Mouse (Mus musculus): ENCODE measurements around the gene Bicral.
"Not testable (repeated sequence)": the region's sequence is repeated elsewhere in the genome, so short reads cannot be mapped to it uniquely, and the experiment has no call there.

Gene Bicral

GRCm38 (mm10) chr17:46874133-46874532, 15.9 kb upstream of the Bicral start:
- DNase-seq: peak; percentile 70

- no peak for DNase-seq
These were observed 14.5 kb upstream of the Bicral start for GRCm38 (mm10) chr17:46872806-46873205.

- no peak for DNase-seq
These were observed 12.6 kb upstream of the Bicral start for GRCm38 (mm10) chr17:46870913-46871312.

- no peak for DNase-seq
These were observed 12.0 kb upstream of the Bicral start for GRCm38 (mm10) chr17:46870204-46870798.

GRCm38 (mm10) chr17:46866836-46867235, 8.6 kb upstream of the Bicral start:
- no peak for DNase-seq

GRCm38 (mm10) chr17:46864566-46865195, 6.4 kb upstream of the Bicral start:
- no peak for DNase-seq

GRCm38 (mm10) chr17:46860120-46860519, 1.8 kb upstream of the Bicral start:
- DNase-seq: no peak

GRCm38 (mm10) chr17:46858749-46859444, 615 bp upstream of the Bicral start:
- no peak for DNase-seq

- peak; percentile 81 for DNase-seq
These were observed 850 bp downstream of the Bicral start for GRCm38 (mm10) chr17:46857361-46857902.

GRCm38 (mm10) chr17:46856471-46857360, 1.6 kb downstream of the Bicral start:
- peak; percentile 85 for DNase-seq

- DNase-seq: no peak
These were observed 2.2 kb downstream of the Bicral start for GRCm38 (mm10) chr17:46856107-46856388.

- peak; percentile 56 for DNase-seq
These were observed 2.8 kb downstream of the Bicral start for GRCm38 (mm10) chr17:46855328-46856106.

- no peak for DNase-seq
These were observed 3.6 kb downstream of the Bicral start for GRCm38 (mm10) chr17:46854640-46855110.

GRCm38 (mm10) chr17:46854096-46854495, 4.2 kb downstream of the Bicral start:
- no peak for DNase-seq

- DNase-seq: peak; percentile 86
These were observed 5.0 kb downstream of the Bicral start for GRCm38 (mm10) chr17:46853281-46853680.

GRCm38 (mm10) chr17:46852725-46853124, 5.6 kb downstream of the Bicral start:
- DNase-seq: peak; percentile 41

GRCm38 (mm10) chr17:46847206-46847605, 11.1 kb downstream of the Bicral start:
- DNase-seq: no peak

- not testable (repeated sequence) for DNase-seq
These were observed 11.7 kb downstream of the Bicral start for GRCm38 (mm10) chr17:46846573-46846972.

- DNase-seq: no peak
These were observed 13.0 kb downstream of the Bicral start for GRCm38 (mm10) chr17:46845262-46845661.

GRCm38 (mm10) chr17:46844811-46845210, 13.5 kb downstream of the Bicral start:
- no peak for DNase-seq

GRCm38 (mm10) chr17:46843716-46844115, 14.6 kb downstream of the Bicral start:
- DNase-seq: no peak

GRCm38 (mm10) chr17:46843022-46843421, 15.3 kb downstream of the Bicral start:
- DNase-seq: no peak
